Mouse (Mus musculus): Measurements from ENCODE around the gene Zp1. TPM values are rescaled to one million over a fixed set of nuclear protein-coding genes. Genes with fewer than 3 reads are reported as not detected.

Zp1 gene
- 0.22 TPM in 1 of 2 replicates, not detected in the other for polyA plus RNA-seq (2012; rRNA removed; ENCODE audit: low replicate concordance)

DNA sequence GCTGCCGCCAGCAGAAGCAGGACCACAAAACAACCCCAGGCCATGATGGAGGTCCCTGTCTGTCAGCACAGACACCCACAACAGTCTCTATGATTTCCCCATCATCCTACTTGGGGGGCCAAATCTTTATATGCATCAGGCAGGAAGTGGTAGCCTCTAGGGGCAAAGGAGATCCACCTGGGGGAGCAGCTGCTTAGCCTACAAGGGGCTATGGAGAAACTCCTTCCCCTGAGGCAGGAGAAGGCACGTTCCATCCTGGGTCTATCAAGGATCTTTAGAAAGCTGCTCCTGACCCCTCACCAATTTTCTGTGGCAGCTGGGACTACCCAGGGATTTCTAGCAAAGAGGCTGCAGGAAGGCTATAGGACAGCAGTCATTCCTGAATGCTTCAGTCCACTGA, at the start of gene Zp1:
Zp1 (minus strand) TSS at position 101 of the 400 bp plus-strand sequence.

GRCm38 (mm10) chr19:10949112-10949511, 28.7 kb upstream of the Zp1 start, which contains the start of gene Ccdc86:
Ccdc86 (minus strand) TSS chr19:10949266.

DNA sequence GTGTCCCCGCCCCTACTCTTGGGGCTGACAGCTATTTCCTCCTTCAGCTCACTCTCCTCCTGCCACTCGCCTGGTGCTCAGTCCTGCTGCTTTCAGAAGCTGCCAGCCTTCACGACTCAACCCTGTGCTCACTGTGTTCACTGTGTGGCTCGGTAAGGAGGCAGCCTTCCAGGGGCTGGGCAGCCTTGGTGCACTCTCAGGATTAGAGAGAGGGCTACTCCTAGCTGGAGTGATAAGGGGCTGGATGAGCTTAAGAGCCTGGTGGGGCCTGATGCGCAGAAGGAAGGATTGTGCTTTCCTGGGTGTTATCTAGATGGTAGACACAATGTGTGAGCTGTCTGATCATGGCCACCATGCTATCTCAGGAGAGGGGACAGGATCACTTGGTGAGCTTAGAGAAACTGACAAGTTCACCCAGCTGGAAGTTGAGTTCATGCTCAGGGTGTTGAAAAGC, 16.7 kb upstream of the Zp1 start, which contains the start of gene Ptgdr2:
Ptgdr2 (plus strand) TSS at position 51 of the 454 bp plus-strand sequence.

DNA sequence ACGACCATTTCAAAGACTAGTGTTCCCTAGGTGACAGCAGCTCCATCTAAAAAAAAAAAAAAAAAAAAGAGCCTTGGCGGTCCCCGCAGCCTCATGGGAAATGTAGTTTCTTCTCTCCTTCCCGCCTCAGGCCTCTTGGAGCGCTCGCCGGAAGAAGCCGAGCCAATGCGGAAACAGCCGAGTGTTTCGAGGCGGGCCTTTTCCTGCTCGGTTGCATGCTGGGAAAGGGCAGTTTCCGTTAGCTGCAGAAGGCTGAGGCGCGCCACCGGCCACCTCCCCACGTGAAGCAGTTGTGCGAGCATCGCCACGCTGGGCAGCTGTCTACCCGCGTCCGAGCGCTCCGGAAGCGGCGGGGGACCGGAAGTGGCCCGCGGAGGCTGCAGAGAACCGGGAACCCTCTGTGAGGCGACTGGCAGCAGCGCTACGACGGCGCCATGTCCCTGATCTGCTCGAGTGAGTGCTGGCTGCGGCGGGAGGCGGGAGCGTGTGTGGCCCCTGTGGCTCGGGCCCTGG, 25.4 kb downstream of the Zp1 start, which contains the start of gene Prpf19:
Prpf19 (plus strand) TSS at position 216 of the 513 bp plus-strand sequence.

GRCm38 (mm10) chr19:10881426-10882154, 38.8 kb downstream of the Zp1 start, which contains the start of gene Tmem109:
Tmem109 (minus strand) TSS chr19:10882001.

GRCm38 (mm10) chr19:10869886-10870527, 50.4 kb downstream of the Zp1 start, which contains the start of gene Tmem132a:
Tmem132a (minus strand) TSS chr19:10869940.

Other genes with a start within 250 kb of the Zp1 start
- gene Pga5, start 242.6 kb downstream of the Zp1 start, polyA plus RNA-seq (2012; rRNA removed; ENCODE audit: low replicate concordance): 0.64 TPM in 1 of 2 replicates, not detected in the other
- gene Vps37c, start 231.9 kb downstream of the Zp1 start, polyA plus RNA-seq (2012; rRNA removed; ENCODE audit: low replicate concordance): 26.3 and 34.3 TPM in 2 replicates
- gene Cd5, start 181.6 kb downstream of the Zp1 start, polyA plus RNA-seq (2012; rRNA removed; ENCODE audit: low replicate concordance): 0.68 and 0.80 TPM in 2 replicates
- gene Cd6, start 90.6 kb downstream of the Zp1 start, polyA plus RNA-seq (2012; rRNA removed; ENCODE audit: low replicate concordance): 0.24 and 1.0 TPM in 2 replicates
- 6.2 and 12.4 TPM in 2 replicates for gene Slc15a3, start 80.9 kb downstream of the Zp1 start, polyA plus RNA-seq (2012; rRNA removed; ENCODE audit: low replicate concordance)
- 20.4 and 60.0 TPM in 2 replicates for gene Tmem132a, start 50.7 kb downstream of the Zp1 start, polyA plus RNA-seq (2012; rRNA removed; ENCODE audit: low replicate concordance)
- 204 and 245 TPM in 2 replicates for gene Tmem109, start 38.6 kb downstream of the Zp1 start, polyA plus RNA-seq (2012; rRNA removed; ENCODE audit: low replicate concordance)
- 214 and 361 TPM in 2 replicates for gene Prpf19, start 25.4 kb downstream of the Zp1 start, polyA plus RNA-seq (2012; rRNA removed; ENCODE audit: low replicate concordance)
- 0.16 and 13.9 TPM in 2 replicates for gene Ptgdr2, start 16.5 kb upstream of the Zp1 start, polyA plus RNA-seq (2012; rRNA removed; ENCODE audit: low replicate concordance)
- 6.0 and 10.1 TPM in 2 replicates for gene Ccdc86, start 28.6 kb upstream of the Zp1 start, polyA plus RNA-seq (2012; rRNA removed; ENCODE audit: low replicate concordance)
- gene Ms4a10, start 54.0 kb upstream of the Zp1 start, polyA plus RNA-seq (2012; rRNA removed; ENCODE audit: low replicate concordance): 0.50 TPM in 1 of 2 replicates, not detected in the other
- 0.10 TPM in 1 of 2 replicates, not detected in the other for gene Ms4a15, start 72.6 kb upstream of the Zp1 start, polyA plus RNA-seq (2012; rRNA removed; ENCODE audit: low replicate concordance)
- not detected in 2 replicates for gene Ms4a18, start 97.4 kb upstream of the Zp1 start, polyA plus RNA-seq (2012; rRNA removed; ENCODE audit: low replicate concordance)
- gene Ms4a8a, start 160.5 kb upstream of the Zp1 start, polyA plus RNA-seq (2012; rRNA removed; ENCODE audit: low replicate concordance): 4.3 and 6.3 TPM in 2 replicates
- not detected in 2 replicates for gene 1700017D01Rik, start 210.2 kb upstream of the Zp1 start, polyA plus RNA-seq (2012; rRNA removed; ENCODE audit: low replicate concordance)
- gene 1700025F22Rik, start 244.7 kb upstream of the Zp1 start, polyA plus RNA-seq (2012; rRNA removed; ENCODE audit: low replicate concordance): not detected in 2 replicates